Mouse (Mus musculus) embryonic facial prominence, embryonic 12.5 days (tissue): ENCODE data around the gene Tgm3. TPM values are rescaled to one million over a fixed set of nuclear protein-coding genes. Genes with fewer than 3 reads are reported as not detected.

Experiments
- ATAC-seq: fragments of 200-750 bp; cut with Nextera tagmentation; 2 replicates; pipeline ENCODE4 v1.8.0; 2017; ENCODE audit not compliant: insufficient number of reproducible peaks, insufficient read depth, low FRiP score, low TSS enrichment
- H3K27ac ChIP-seq: fragments of 300-500 bp; sonication (generic); 2 replicates; pipeline ENCODE4 v1.5.1; 2016; ENCODE audit warnings: mild to moderate bottlenecking
- H3K27me3 ChIP-seq: fragments of 300-500 bp; sonication (generic); 2 replicates; pipeline ENCODE4 v1.6.1; 2016; ENCODE audit warnings: mild to moderate bottlenecking, moderate library complexity
- H3K36me3 ChIP-seq: fragments of 300-500 bp; sonication (generic); 2 replicates; pipeline ENCODE4 v1.6.1; 2016; ENCODE audit warnings: mild to moderate bottlenecking
- H3K4me1 ChIP-seq: fragments of 300-500 bp; sonication (generic); 2 replicates; pipeline ENCODE4 v1.6.1; 2016
- H3K4me2 ChIP-seq: fragments of 300-500 bp; sonication (generic); replicated peaks from 2 replicates; pipeline ENCODE4 v1.6.1; 2016; ENCODE audit warnings: mild to moderate bottlenecking, moderate library complexity
- H3K4me3 ChIP-seq: fragments of 300-500 bp; sonication (generic); 2 replicates; pipeline ENCODE4 v1.5.1; 2016; ENCODE audit warnings: mild to moderate bottlenecking
- H3K9ac ChIP-seq: fragments of 300-500 bp; sonication (generic); 2 replicates; pipeline ENCODE4 v1.6.1; 2016; ENCODE audit warnings: mild to moderate bottlenecking, moderate library complexity
- H3K9me3 ChIP-seq: fragments of 300-500 bp; sonication (generic); 2 replicates; pipeline ENCODE4 v1.6.1; 2016; ENCODE audit warnings: mild to moderate bottlenecking, moderate library complexity
- WGBS: fragments of 180-500 bp; shearing (Covaris S2); methylation state at CpG from one replicate; pipeline ENCODE4 v1.1.7; 2016; 5-methylcytosine and 5-hydroxymethylcytosine counted together
- polyA plus RNA-seq: library from polyadenylated mRNA; unstranded; fragments of >200 nt; fragmentation: Nextera tagmentation; extraction: Ambion mirVana; gene quantifications from 2 replicates; pipeline ENCODE4 v1.2.1, GENCODE M21; 2016

The Tgm3 gene
- polyA plus RNA-seq, 1 experiment from 2014 or later = not detected

DNA sequence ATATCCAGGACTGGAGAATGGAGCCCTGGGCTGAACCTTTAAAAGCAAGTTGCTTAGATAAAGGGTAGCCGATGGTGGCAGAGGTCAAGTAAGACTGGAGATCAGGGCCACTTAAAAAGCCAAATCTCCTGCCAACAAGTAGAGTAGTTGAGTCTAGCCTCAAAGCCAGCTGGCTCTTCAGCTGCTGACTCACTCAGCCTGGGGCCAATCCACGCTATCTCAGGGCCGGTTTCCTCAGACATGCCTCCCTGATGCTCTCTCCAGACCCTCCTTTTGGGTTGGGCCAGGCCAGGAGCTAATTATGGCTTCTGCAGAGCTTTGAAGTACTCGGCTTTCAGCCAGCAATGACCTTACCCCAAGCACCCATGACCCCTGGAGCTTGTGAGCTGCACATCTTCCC lies 15.7 kb downstream of the Tgm3 start:
- WGBS = 63% methylated on average over 4 of the region's 4 CpGs

DNA sequence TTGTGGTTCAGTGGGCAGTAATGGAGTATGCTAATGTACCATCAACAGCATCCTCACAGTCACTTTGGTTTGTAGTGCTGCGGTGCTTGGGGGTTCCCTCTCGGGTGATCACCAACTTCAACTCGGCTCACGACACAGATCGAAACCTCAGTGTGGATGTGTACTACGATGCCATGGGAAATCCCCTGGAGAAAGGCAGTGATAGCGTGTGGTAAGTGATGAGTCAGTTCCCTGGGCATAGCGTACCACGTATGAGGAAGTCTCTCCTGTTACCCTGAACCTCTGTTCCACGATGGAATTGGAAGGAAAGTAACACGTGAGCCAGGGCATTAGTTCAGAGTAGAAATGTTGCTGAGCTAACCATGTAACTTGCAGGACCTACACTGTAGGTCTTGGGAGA lies 17.7 kb downstream of the Tgm3 start:
- no peaks in the 10 kb centered on the region for H3K9me3 ChIP-seq
- H3K4me1 ChIP-seq = no peaks in the 10 kb centered on the region
- no peak overlapping the region for H3K4me3 ChIP-seq
- no peaks in the 10 kb centered on the region for H3K27me3 ChIP-seq
- no peak overlapping the region for H3K4me2 ChIP-seq
- ATAC-seq = no peak
- H3K27ac ChIP-seq = no peak overlapping the region
- H3K9ac ChIP-seq = no peak overlapping the region
- WGBS = 93% methylated on average over 11 of the region's 11 CpGs
- H3K36me3 ChIP-seq = no peaks in the 10 kb centered on the region

More for the DNA sequence above, 15.7 kb downstream of the Tgm3 start:
- H3K4me1 ChIP-seq = no peaks in the 10 kb centered on the region
- H3K27ac ChIP-seq = no peak overlapping the region
- no peak overlapping the region for H3K9ac ChIP-seq
- no peak overlapping the region for H3K4me2 ChIP-seq
- H3K36me3 ChIP-seq = no peaks in the 10 kb centered on the region
- no peaks in the 10 kb centered on the region for H3K9me3 ChIP-seq
- no peak overlapping the region for H3K4me3 ChIP-seq
- no peaks in the 10 kb centered on the region for H3K27me3 ChIP-seq
- ATAC-seq = no peak

- no peaks in the 10 kb centered on the region for H3K9me3 ChIP-seq
- WGBS = 80% methylated on average over 3 of the region's 3 CpGs
- no peaks in the 10 kb centered on the region for H3K36me3 ChIP-seq
- no peak overlapping the region for H3K9ac ChIP-seq
- H3K27me3 ChIP-seq = no peaks in the 10 kb centered on the region
- ATAC-seq = no peak
- H3K27ac ChIP-seq = no peak overlapping the region
- H3K4me3 ChIP-seq = no peak overlapping the region
- H3K4me1 ChIP-seq = no peaks in the 10 kb centered on the region
- no peak overlapping the region for H3K4me2 ChIP-seq
Measured at GRCm38 (mm10) chr2:130032661-130033060, 20.5 kb downstream of the Tgm3 start.

- H3K27ac ChIP-seq = no peak overlapping the region
- no peak overlapping the region for H3K9ac ChIP-seq
- 67% methylated on average over 8 of the region's 8 CpGs for WGBS
- H3K36me3 ChIP-seq = no peaks in the 10 kb centered on the region
- no peak for ATAC-seq
- no peaks in the 10 kb centered on the region for H3K4me1 ChIP-seq
- no peaks in the 10 kb centered on the region for H3K9me3 ChIP-seq
- H3K4me3 ChIP-seq = no peak overlapping the region
- no peaks in the 10 kb centered on the region for H3K27me3 ChIP-seq
- no peak overlapping the region for H3K4me2 ChIP-seq
Measured at GRCm38 (mm10) chr2:130036846-130037245, 24.7 kb downstream of the Tgm3 start.

GRCm38 (mm10) chr2:130038971-130039370 lies 26.8 kb downstream of the Tgm3 start:
- Histone ChIP-seq H3K4me2 (no peak overlapping the region), H3K9me3 (no peaks in the 10 kb centered on the region), H3K9ac (no peak overlapping the region), H3K27ac (no peak overlapping the region), H3K4me1 (no peaks in the 10 kb centered on the region), H3K27me3 (no peaks in the 10 kb centered on the region), H3K4me3 (no peak overlapping the region), H3K36me3 (no peaks in the 10 kb centered on the region)
- WGBS = 71% methylated on average over 3 of the region's 3 CpGs
- no peak for ATAC-seq

- no peaks in the 10 kb centered on the region for H3K9me3 ChIP-seq
- 81% methylated on average over 6 of the region's 6 CpGs for WGBS
- no peak for ATAC-seq
Measured at GRCm38 (mm10) chr2:130040190-130040886, 28.2 kb downstream of the Tgm3 start.

GRCm38 (mm10) chr2:130043835-130044234 lies 31.7 kb downstream of the Tgm3 start:
- Histone ChIP-seq H3K4me1 (no peaks in the 10 kb centered on the region), H3K4me2 (no peak overlapping the region), H3K36me3 (no peaks in the 10 kb centered on the region), H3K9me3 (no peaks in the 10 kb centered on the region), H3K9ac (no peak overlapping the region), H3K27ac (no peak overlapping the region), H3K4me3 (no peak overlapping the region), H3K27me3 (no peaks in the 10 kb centered on the region; the same call in 1 of the 2 replicates)
- WGBS = 82% methylated on average over 4 of the region's 4 CpGs
- ATAC-seq = no peak

More at GRCm38 (mm10) chr2:130040190-130040886, 28.2 kb downstream of the Tgm3 start:
- Histone ChIP-seq H3K9ac (no peak overlapping the region), H3K27ac (no peak overlapping the region), H3K4me2 (no peak overlapping the region), H3K36me3 (no peaks in the 10 kb centered on the region), H3K4me3 (no peak overlapping the region), H3K4me1 (no peaks in the 10 kb centered on the region), H3K27me3 (no peaks in the 10 kb centered on the region; the same call in 1 of the 2 replicates)

- Histone ChIP-seq H3K27me3 (no peaks in the 10 kb centered on the region; the same call in 1 of the 2 replicates), H3K9me3 (no peaks in the 10 kb centered on the region), H3K4me1 (no peaks in the 10 kb centered on the region), H3K27ac (no peak overlapping the region), H3K4me3 (no peak overlapping the region), H3K4me2 (no peak overlapping the region), H3K9ac (no peak overlapping the region), H3K36me3 (no peaks in the 10 kb centered on the region)
- ATAC-seq = no peak
- WGBS = 71% methylated on average over 13 of the region's 13 CpGs
Measured at GRCm38 (mm10) chr2:130047923-130048440, 35.8 kb downstream of the Tgm3 start.

- Histone ChIP-seq H3K9ac (no peak overlapping the region), H3K9me3 (no peaks in the 10 kb centered on the region), H3K4me2 (no peak overlapping the region), H3K4me1 (no peaks in the 10 kb centered on the region), H3K4me3 (no peak overlapping the region), H3K27ac (no peak overlapping the region), H3K27me3 (no peaks in the 10 kb centered on the region; the same call in 1 of the 2 replicates), H3K36me3 (no peaks in the 10 kb centered on the region)
- ATAC-seq = no peak
- WGBS = 46% methylated on average over 6 of the region's 6 CpGs
Measured at GRCm38 (mm10) chr2:130048792-130049191, 36.6 kb downstream of the Tgm3 start.

GRCm38 (mm10) chr2:130058149-130058548 lies 46.0 kb downstream of the Tgm3 start:
- no peak overlapping the region for H3K4me2 ChIP-seq
- no peaks in the 10 kb centered on the region for H3K4me1 ChIP-seq
- H3K27ac ChIP-seq = no peak overlapping the region
- WGBS = 38% methylated on average over 1 of the region's 1 CpGs
- H3K36me3 ChIP-seq = no peaks in the 10 kb centered on the region
- H3K9ac ChIP-seq = no peak overlapping the region
- no peaks in the 10 kb centered on the region for H3K9me3 ChIP-seq
- no peak for ATAC-seq
- no peak overlapping the region for H3K4me3 ChIP-seq
- H3K27me3 ChIP-seq = no peaks in the 10 kb centered on the region

DNA sequence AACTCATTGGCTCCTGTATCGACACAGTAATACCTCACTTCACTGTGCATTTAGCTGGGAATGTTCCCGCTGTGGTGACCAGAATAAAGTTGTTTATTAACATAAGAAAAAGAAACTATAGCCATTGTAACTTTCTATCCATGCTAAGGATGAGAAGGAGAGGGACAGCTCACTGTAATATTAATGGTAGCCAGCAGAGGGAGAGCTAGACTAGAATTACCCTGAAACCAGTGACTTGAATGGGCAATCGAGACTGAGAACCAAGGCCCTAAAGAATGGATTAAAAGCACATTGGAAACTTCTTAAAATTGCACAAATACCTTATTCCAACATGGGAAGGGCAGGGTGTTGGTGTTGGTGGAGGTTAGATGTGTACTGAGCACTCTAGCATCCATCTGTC lies 56.1 kb downstream of the Tgm3 start:
- Histone ChIP-seq H3K9ac (no peak overlapping the region), H3K27ac (no peak overlapping the region), H3K9me3 (no peaks in the 10 kb centered on the region), H3K36me3 (no peaks in the 10 kb centered on the region), H3K4me2 (no peak overlapping the region), H3K4me3 (no peak overlapping the region), H3K4me1 (no peaks in the 10 kb centered on the region), H3K27me3 (no peaks in the 10 kb centered on the region; the same call in 1 of the 2 replicates)
- WGBS = 31% methylated on average over 3 of the region's 3 CpGs
- ATAC-seq = no peak

DNA sequence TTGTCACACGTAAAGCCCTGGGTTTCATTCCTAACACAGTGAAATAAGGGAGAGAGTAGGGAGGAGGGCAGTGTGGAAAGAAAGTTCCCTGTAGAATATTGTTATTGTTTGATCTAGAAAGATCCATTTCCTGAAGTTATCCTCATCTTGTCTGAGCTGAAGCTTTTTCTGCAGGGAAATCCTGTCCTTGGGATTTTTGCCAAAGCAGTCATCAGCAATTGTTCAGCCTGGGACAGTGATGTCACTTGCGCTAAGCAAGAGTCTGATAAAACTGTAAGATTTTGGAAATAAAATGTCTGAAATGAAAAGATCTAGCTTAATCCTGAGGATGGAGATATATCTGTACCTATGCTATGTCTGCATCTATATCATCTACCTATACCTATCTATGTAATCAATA lies 58.2 kb downstream of the Tgm3 start:
- H3K4me1 ChIP-seq = no peaks in the 10 kb centered on the region
- H3K4me2 ChIP-seq = no peak overlapping the region
- no peak overlapping the region for H3K9ac ChIP-seq
- no peaks in the 10 kb centered on the region; the same call in 1 of the 2 replicates for H3K27me3 ChIP-seq
- no peak overlapping the region for H3K4me3 ChIP-seq
- 83% methylated on average over 2 of the region's 2 CpGs for WGBS
- ATAC-seq = no peak
- no peak overlapping the region for H3K27ac ChIP-seq
- H3K36me3 ChIP-seq = no peaks in the 10 kb centered on the region
- no peaks in the 10 kb centered on the region for H3K9me3 ChIP-seq
